Mouse (Mus musculus) neural tube, embryonic 13.5 days (tissue): ENCODE results near the gene Pdlim5. TPM values are rescaled to one million over a fixed set of nuclear protein-coding genes. Genes with fewer than 3 reads are reported as not detected.

Experiments
- ATAC-seq: fragments of 200-750 bp; cut with Nextera tagmentation; 2 replicates; pipeline ENCODE4 v1.8.0; 2017; ENCODE audit warnings: low read depth, mild to moderate bottlenecking, moderate TSS enrichment, moderate library complexity
- H3K27ac ChIP-seq: fragments of 300-500 bp; sonication (generic); replicated peaks from 2 replicates; pipeline ENCODE4 v1.5.1; 2015; ENCODE audit warnings: moderate library complexity, mild to moderate bottlenecking, inconsistent platforms
- H3K27me3 ChIP-seq: fragments of 300-500 bp; sonication (generic); 2 replicates; pipeline ENCODE4 v1.6.1; 2015; ENCODE audit warnings: mild to moderate bottlenecking, inconsistent platforms
- H3K36me3 ChIP-seq: fragments of 300-500 bp; sonication (generic); 2 replicates; pipeline ENCODE4 v1.6.1; 2015; ENCODE audit warnings: mild to moderate bottlenecking, inconsistent platforms
- H3K4me1 ChIP-seq: fragments of 300-500 bp; sonication (generic); replicated peaks from 2 replicates; pipeline ENCODE4 v1.6.1; 2015; ENCODE audit warnings: inconsistent platforms
- H3K4me2 ChIP-seq: fragments of 300-500 bp; sonication (generic); 2 replicates; pipeline ENCODE4 v1.6.1; 2015; ENCODE audit warnings: inconsistent platforms, mild to moderate bottlenecking, moderate library complexity
- H3K4me3 ChIP-seq: fragments of 300-500 bp; sonication (generic); 2 replicates; pipeline ENCODE4 v1.5.1; 2015; ENCODE audit warnings: mild to moderate bottlenecking, inconsistent platforms
- H3K9ac ChIP-seq: fragments of 300-500 bp; sonication (generic); 2 replicates; pipeline ENCODE4 v1.6.1; 2015; ENCODE audit warnings: moderate library complexity, mild to moderate bottlenecking, inconsistent platforms
- H3K9me3 ChIP-seq: fragments of 300-500 bp; sonication (generic); 2 replicates; pipeline ENCODE4 v1.6.1; 2016; ENCODE audit warnings: inconsistent platforms
- WGBS: fragments of 180-500 bp; shearing (Covaris S2); methylation state at CpG from one replicate; pipeline ENCODE4 v1.1.7; 2015; 5-methylcytosine and 5-hydroxymethylcytosine counted together
- polyA plus RNA-seq: library from polyadenylated mRNA; unstranded; fragments of >200 nt; fragmentation: Nextera tagmentation; extraction: Ambion mirVana; gene quantifications from 2 replicates; pipeline ENCODE4 v1.2.1, GENCODE M21; 2015

The Pdlim5 gene
- polyA plus RNA-seq, 1 experiment from 2014 or later = 13.5 TPM

- H3K4me1 ChIP-seq = no peaks in the 10 kb centered on the region; the same call in 1 of the 2 replicates
- H3K9ac ChIP-seq = no peak overlapping the region
- H3K36me3 ChIP-seq = no peaks in the 10 kb centered on the region
- H3K27me3 ChIP-seq = no peaks in the 10 kb centered on the region
- ATAC-seq = no peak
- H3K4me3 ChIP-seq = no peak overlapping the region
- no peak overlapping the region for H3K4me2 ChIP-seq
- H3K27ac ChIP-seq = no peak overlapping the region
- WGBS = 62% methylated on average over 3 of the region's 3 CpGs
- H3K9me3 ChIP-seq = no peaks in the 10 kb centered on the region
Observed at GRCm38 (mm10) chr3:142431481-142431880, 36.0 kb upstream of the Pdlim5 start.

- ATAC-seq = no peak
- H3K9ac ChIP-seq = no peak overlapping the region
- no peak overlapping the region for H3K4me2 ChIP-seq
- H3K4me1 ChIP-seq = no peaks in the 10 kb centered on the region; the same call in 1 of the 2 replicates
- no peaks in the 10 kb centered on the region for H3K36me3 ChIP-seq
- WGBS = 80% methylated on average over 4 of the region's 4 CpGs
- no peaks in the 10 kb centered on the region for H3K27me3 ChIP-seq
- no peaks in the 10 kb centered on the region for H3K9me3 ChIP-seq
- H3K27ac ChIP-seq = no peak overlapping the region
- no peak overlapping the region for H3K4me3 ChIP-seq
Observed at GRCm38 (mm10) chr3:142430048-142430447, 34.6 kb upstream of the Pdlim5 start.

DNA sequence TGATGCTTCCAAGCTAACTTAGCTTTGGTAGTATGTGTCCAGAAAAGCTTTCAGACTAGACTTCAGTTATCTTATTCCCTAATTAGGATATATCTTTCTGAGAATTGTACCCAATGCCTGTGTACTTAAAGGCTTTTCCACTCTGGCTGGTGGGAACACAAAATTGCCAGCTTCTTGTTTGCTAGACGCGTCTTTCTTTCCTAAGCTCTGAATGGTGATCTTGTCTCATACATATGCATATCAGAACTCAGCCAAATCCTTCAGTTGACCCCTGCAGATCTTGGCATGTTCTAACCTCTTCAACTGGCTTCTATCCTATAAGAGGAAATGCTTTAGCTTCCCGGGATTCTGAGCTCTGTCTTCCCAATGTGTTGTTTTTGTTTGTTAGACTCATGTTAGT lies 31.3 kb upstream of the Pdlim5 start:
- no peak for ATAC-seq
- 62% methylated on average over 3 of the region's 3 CpGs for WGBS
- H3K9ac ChIP-seq = no peak overlapping the region

GRCm38 (mm10) chr3:142424134-142424533 lies 28.6 kb upstream of the Pdlim5 start:
- Histone ChIP-seq H3K4me2 (no peak overlapping the region), H3K9me3 (no peaks in the 10 kb centered on the region), H3K4me1 (no peaks in the 10 kb centered on the region), H3K27ac (no peak overlapping the region), H3K36me3 (no peaks in the 10 kb centered on the region), H3K4me3 (no peak overlapping the region), H3K9ac (no peak overlapping the region), H3K27me3 (no peaks in the 10 kb centered on the region)
- 78% methylated on average over 1 of the region's 1 CpGs for WGBS
- ATAC-seq = no peak

More for the DNA sequence above, 31.3 kb upstream of the Pdlim5 start:
- Histone ChIP-seq H3K27me3 (no peaks in the 10 kb centered on the region), H3K27ac (no peak overlapping the region), H3K4me2 (no peak overlapping the region), H3K9me3 (no peaks in the 10 kb centered on the region), H3K4me1 (no peaks in the 10 kb centered on the region), H3K36me3 (no peaks in the 10 kb centered on the region), H3K4me3 (no peak overlapping the region)

DNA sequence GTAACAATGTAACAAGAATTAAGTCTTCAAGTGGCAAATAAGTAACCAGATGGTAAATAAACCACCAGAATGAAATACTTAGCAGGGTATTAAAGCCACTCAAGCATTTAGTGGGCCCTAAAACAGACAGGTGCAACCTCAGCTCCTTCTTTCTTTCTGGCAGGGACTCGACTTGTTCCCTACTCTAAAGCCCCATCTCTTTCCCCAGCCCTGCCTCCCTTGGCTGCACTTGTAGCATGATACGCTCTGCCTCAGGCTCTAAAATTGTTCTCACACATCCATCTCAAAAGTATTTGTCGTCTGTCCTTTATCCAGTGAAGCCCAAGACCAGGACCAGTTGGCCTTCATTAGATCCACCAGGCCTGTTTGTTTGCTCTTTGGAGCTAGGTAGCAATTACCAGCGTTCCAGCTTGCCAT lies 28.0 kb upstream of the Pdlim5 start:
- H3K9me3 ChIP-seq = no peaks in the 10 kb centered on the region
- H3K27me3 ChIP-seq = no peaks in the 10 kb centered on the region
- WGBS = 72% methylated on average over 4 of the region's 4 CpGs
- H3K4me1 ChIP-seq = no peaks in the 10 kb centered on the region
- no peak overlapping the region for H3K4me3 ChIP-seq
- no peak for ATAC-seq
- no peak overlapping the region for H3K4me2 ChIP-seq
- no peaks in the 10 kb centered on the region for H3K36me3 ChIP-seq
- no peak overlapping the region for H3K27ac ChIP-seq
- no peak overlapping the region for H3K9ac ChIP-seq

- no peaks in the 10 kb centered on the region for H3K4me1 ChIP-seq
- H3K4me2 ChIP-seq = no peak overlapping the region
- H3K27ac ChIP-seq = no peak overlapping the region
- H3K9me3 ChIP-seq = no peaks in the 10 kb centered on the region
- H3K9ac ChIP-seq = no peak overlapping the region
- no peaks in the 10 kb centered on the region for H3K36me3 ChIP-seq
- H3K27me3 ChIP-seq = no peaks in the 10 kb centered on the region
- WGBS = 79% methylated on average over 4 of the region's 4 CpGs
- ATAC-seq = no peak
- H3K4me3 ChIP-seq = no peak overlapping the region
Observed at GRCm38 (mm10) chr3:142422229-142422628, 26.7 kb upstream of the Pdlim5 start.

DNA sequence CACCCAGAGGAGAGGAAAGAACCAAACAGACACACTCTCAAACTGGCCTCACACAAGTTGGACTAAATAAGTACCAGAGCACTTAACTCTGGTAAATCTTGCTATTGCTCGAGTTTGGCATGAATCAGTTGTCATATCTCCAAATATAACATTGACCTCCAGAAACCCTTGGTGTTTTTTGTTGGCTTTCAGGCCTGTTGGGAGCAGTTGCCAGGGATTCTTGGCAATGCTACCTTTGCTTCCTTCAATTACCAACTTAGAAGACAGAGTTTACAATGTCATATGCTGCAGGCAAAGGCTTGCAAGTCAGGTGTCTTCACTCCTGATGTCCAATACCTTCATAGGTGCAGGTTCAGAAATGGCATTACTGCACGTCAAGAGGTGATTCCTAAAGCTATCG lies 26.0 kb upstream of the Pdlim5 start:
- WGBS = 87% methylated on average over 3 of the region's 3 CpGs
- ATAC-seq = no peak
- Histone ChIP-seq H3K9me3 (no peaks in the 10 kb centered on the region), H3K27ac (no peak overlapping the region), H3K36me3 (no peaks in the 10 kb centered on the region), H3K4me3 (no peak overlapping the region), H3K9ac (no peak overlapping the region), H3K4me1 (no peaks in the 10 kb centered on the region), H3K27me3 (no peaks in the 10 kb centered on the region), H3K4me2 (no peak overlapping the region)

GRCm38 (mm10) chr3:142417996-142418395 lies 22.5 kb upstream of the Pdlim5 start:
- Histone ChIP-seq H3K4me1 (no peaks in the 10 kb centered on the region), H3K27me3 (no peaks in the 10 kb centered on the region), H3K27ac (no peak overlapping the region), H3K36me3 (no peaks in the 10 kb centered on the region), H3K9ac (no peak overlapping the region), H3K4me2 (no peak overlapping the region), H3K9me3 (no peaks in the 10 kb centered on the region), H3K4me3 (no peak overlapping the region)
- WGBS = 72% methylated on average over 3 of the region's 3 CpGs
- no peak for ATAC-seq

GRCm38 (mm10) chr3:142413345-142413885 lies 17.9 kb upstream of the Pdlim5 start:
- Histone ChIP-seq H3K4me1 (no peaks in the 10 kb centered on the region), H3K9ac (no peak overlapping the region), H3K36me3 (no peaks in the 10 kb centered on the region), H3K4me2 (no peak overlapping the region), H3K27ac (no peak overlapping the region), H3K9me3 (no peaks in the 10 kb centered on the region), H3K4me3 (no peak overlapping the region), H3K27me3 (no peaks in the 10 kb centered on the region)
- no peak for ATAC-seq
- WGBS = 81% methylated on average over 4 of the region's 4 CpGs

DNA sequence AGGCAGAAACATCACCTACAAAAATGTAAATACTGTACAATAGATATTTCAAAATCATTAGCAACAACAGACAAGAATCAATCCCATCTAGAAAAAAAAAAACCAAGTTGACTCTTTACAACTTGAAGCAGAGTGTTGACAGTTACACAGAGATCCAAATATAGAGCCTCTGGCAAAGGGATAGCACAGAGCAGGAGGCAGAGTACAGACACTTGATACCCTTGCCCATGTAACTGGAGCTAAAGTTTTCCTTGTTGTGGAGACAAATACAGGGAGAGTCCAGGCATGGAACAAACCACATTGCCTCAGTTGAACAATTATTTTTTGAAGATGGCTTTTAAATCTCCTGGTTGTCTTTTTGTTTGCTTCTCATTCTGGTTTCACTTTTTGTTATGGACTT lies 15.4 kb upstream of the Pdlim5 start:
- Histone ChIP-seq H3K4me2 (no peak overlapping the region), H3K36me3 (no peaks in the 10 kb centered on the region), H3K9me3 (no peaks in the 10 kb centered on the region), H3K4me3 (no peak overlapping the region), H3K27me3 (no peaks in the 10 kb centered on the region), H3K9ac (no peak overlapping the region), H3K27ac (no peak overlapping the region), H3K4me1 (no peaks in the 10 kb centered on the region)
- ATAC-seq = no peak

- Histone ChIP-seq H3K4me1 (peaks cover 7% of the 10 kb centered on the region; the same call in 1 of the 2 replicates), H3K27ac (peak overlapping the region; percentile 65), H3K4me3 (peak overlapping the region; percentile 83), H3K4me2 (peak overlapping the region; percentile 84), H3K27me3 (peaks cover 9% of the 10 kb centered on the region; the same call in 1 of the 2 replicates), H3K36me3 (no peaks in the 10 kb centered on the region), H3K9ac (peak overlapping the region; percentile 76), H3K9me3 (no peaks in the 10 kb centered on the region)
- peak; percentile 88 for ATAC-seq
- WGBS = under 1% methylated on average over 51 of the region's 64 CpGs
Observed at GRCm38 (mm10) chr3:142394796-142395508, 544 bp downstream of the Pdlim5 start.

DNA sequence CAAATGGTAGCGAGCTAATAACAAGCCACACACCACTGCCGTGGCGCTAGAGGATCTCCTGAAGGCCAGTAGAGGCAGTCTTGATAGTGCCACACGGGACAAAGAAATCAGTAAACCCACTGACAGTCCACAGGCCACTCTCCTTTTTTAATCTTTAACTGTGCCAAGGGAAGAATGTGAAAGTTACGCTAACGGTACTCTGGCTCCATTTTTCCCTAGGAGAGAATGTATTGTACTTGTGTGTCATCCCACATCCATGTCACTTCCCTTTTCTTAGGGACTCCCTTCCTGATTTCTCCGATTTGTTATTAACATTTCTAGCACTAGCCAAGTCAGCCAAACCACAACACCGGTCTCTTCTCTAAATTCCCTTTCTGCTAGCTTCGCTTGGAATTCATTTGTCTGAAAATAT lies 1.5 kb downstream of the Pdlim5 start:
- no peak for ATAC-seq
- Histone ChIP-seq H3K9me3 (no peaks in the 10 kb centered on the region), H3K27me3 (peaks cover 9% of the 10 kb centered on the region; the same call in 1 of the 2 replicates), H3K4me2 (peak overlapping the region; percentile 84), H3K27ac (no peak overlapping the region), H3K9ac (no peak overlapping the region), H3K4me1 (peaks cover 7% of the 10 kb centered on the region; the same call in 1 of the 2 replicates), H3K4me3 (peak overlapping the region; percentile 83), H3K36me3 (no peaks in the 10 kb centered on the region)
- 59% methylated on average over 9 of the region's 9 CpGs for WGBS

- WGBS = 69% methylated on average over 5 of the region's 5 CpGs
- no peak for ATAC-seq
- peaks cover 9% of the 10 kb centered on the region; the same call in 1 of the 2 replicates for H3K27me3 ChIP-seq
Observed at GRCm38 (mm10) chr3:142391531-142391930, 4.0 kb downstream of the Pdlim5 start.

More at GRCm38 (mm10) chr3:142391531-142391930, 4.0 kb downstream of the Pdlim5 start:
- Histone ChIP-seq H3K4me1 (peaks cover 7% of the 10 kb centered on the region; the same call in 1 of the 2 replicates), H3K27ac (no peak overlapping the region), H3K4me3 (no peak overlapping the region), H3K4me2 (no peak overlapping the region), H3K36me3 (no peaks in the 10 kb centered on the region), H3K9me3 (no peaks in the 10 kb centered on the region), H3K9ac (no peak overlapping the region)
